Mouse (Mus musculus): ENCODE data around the gene Gm45140.

Gene Gm45140

DNA sequence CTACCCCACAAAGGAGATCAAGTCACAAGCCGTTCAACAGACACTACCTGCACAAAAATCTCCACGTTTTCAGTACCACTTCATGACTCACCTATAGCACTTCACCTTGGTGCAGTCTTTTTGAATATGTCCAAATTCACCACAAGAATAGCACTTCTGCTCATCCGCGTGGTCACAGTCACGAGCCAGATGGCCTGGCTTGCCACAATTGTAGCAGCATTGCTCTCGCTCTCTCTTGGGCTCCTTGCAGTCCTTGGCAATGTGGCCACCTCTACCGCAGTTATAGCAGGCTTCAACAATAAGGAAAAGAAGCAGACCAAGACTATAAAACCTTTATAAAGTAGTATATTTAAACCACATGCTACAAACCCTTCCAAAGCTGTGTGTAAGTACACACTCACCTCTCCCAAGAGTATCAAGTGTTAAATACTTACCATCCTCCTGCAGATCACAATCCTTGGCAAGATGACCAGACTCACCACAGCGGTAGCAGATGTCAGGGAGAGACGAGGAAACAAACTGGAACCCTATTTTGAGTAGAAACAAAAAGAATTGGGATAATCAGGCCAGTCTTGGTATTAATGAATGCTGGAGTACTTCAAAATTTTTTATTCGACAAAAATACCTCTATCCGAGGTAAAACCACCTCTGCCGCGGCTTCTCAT, 9.6 kb upstream of the Gm45140 start:
- no peak for DNase-seq (ENCODE audit: inconsistent ontology term)

DNA sequence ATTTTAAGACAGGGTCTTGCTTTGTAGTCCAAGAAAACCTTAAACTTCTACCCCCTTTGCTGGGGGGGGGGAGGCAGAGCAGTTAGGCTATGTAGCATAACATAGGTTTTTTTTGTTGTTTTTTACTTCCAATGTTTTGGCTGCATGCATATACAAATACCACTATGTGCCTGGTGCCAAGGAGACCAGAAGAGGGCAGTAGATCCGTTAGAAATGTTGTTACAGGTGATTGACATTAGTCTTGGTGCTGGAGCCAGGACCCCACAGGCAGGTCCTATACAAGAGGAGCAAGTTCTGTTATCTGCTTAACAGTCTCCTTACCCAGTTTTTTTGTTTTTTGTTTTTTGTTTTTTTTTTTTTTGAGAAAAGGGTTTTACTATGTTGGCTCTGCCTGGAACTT, 6.7 kb upstream of the Gm45140 start:
- DNase-seq (ENCODE audit: inconsistent ontology term), result no peak

DNA sequence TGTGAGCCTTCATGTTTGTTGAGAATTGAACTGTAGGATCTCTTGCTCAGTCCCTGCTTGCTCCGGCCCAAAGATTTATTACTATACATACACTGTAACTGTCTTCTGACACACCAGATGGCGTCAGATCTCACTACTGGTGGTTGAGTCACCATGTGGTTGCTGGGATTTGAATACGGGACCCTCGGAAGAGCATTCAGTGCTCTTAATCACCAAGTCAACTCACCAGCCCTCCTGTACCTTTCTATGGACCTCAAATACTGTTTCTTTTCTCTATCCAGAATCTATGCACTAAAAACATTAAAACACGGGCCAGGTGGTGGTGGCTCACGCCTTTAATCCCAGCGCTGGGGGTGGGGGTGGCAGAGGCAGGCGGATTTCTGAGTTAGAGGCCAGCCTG, 6.0 kb upstream of the Gm45140 start:
- no peak for DNase-seq (ENCODE audit: inconsistent ontology term)

DNA sequence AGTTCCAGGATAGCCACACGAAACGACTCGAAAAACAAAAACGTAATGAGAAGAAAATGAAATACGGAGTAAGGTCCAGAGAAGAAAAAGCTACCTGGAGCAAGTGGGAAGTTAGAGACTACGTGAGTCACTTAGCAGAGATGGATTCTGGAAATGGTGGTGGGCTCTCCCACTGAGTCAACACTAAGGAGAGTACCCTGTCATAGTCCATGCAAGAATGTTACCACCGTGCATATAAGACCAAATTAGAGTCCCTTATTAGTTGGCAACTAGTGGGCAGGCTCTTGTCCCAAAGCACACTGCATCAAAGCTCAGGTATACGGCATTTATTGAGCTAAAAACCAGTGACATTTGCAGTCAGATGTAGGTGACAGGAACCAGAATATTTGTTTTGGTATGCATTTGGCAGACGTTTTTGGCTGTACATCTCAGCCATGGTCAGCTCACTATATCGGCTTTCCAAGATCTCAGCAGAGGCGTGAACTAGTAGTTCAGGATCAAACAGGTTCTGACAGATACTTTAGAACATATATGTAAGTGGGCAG, 4.3 kb upstream of the Gm45140 start:
- no peak for DNase-seq (ENCODE audit: inconsistent ontology term)

DNA sequence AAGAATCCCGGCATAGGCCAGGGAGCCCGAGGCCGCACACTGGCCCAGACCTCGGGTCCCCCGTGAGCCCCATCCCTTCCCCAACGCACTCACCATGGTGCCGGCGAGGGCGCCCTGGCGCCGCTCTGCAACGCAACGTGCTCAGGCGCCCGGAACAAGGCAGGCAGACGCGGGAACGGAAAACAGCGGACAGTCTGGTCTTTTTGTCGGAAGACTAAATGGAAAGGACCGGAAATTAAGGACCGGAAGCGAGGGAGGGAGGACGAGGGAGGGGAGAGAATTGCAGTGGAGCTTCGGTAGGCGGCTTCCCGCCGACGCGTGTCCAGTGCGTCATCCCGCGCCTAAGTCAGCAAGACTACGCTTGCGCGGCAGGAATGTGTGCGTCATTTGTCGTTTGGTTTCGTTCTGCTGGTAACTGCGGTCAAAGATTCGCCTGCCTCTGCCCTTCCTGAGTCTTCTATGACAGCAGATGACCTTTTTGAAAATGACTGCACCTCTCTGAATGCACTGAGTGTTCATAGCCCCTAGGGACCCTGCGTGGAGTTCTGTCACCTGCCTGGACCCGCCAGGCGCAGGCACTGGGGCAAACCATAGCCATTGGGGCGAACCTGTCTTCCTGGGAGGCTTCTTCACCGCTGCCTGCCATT, 3.1 kb upstream of the Gm45140 start, which contains the start of gene Isy1:
Gene Isy1, minus strand, starts transcription at position 248 of the 647 bp plus-strand sequence.
- DNase-seq (ENCODE audit: inconsistent ontology term), result peak; percentile 98

DNA sequence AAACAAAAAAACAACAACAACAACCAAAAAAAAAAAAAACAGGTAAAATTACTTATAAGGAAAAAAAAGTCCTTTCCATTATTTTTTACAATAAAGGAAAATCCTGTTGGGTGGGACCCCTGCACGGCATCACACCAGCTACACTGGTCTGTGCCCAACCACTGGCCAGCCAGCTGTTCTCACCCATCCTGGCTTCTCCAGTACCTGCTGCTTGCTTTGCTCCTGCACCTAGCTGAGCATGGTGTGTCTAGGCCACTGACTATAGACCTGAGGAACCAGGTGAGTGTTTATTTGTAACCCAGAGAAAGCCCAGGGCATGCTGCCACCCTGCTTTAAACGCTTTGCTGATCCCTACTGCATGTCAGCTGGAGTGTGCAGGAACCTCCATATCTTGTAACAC, 15.2 kb downstream of the Gm45140 start:
- DNase-seq (ENCODE audit: inconsistent ontology term), result no peak

DNA sequence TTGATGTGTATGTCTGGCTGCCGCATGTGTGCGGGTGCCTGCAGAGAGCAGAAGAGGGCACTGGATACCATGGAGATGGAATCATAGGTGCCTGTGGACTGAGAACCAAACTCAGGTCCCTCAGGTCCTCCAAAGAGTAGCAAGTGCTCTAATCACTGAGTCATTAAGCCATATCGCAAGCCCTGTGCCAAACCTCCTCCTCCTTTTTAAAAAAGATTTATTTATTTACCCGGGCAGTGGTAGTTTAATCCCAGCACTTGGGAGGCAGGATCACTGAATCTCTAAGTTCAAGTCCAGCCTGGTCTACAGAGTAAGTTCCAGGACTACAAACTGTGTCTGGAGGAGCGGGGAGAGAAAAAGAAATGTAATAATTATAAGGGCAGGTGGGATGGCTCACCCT, 21.1 kb downstream of the Gm45140 start:
- DNase-seq (ENCODE audit: inconsistent ontology term), result no peak

DNA sequence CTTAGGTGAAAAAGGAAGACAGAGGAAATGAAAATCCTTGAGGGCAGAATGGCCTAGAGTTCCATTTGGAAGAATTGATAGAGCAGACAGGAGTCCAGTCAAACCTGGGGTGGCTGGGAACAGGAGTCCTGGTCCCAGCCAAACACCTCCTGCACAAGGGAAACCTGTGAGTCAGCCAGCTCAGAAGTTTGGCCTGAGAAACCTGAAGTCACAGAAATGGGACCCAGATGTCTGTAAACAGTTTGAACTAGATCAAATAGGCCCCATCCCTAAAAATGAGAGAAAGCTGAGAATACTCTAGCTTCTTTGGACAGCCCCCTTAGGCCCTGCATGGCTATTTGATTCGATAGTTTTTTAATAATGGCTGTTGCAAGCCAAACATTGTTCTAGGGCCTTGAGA, 22.9 kb downstream of the Gm45140 start:
- no peak for DNase-seq (ENCODE audit: inconsistent ontology term)

DNA sequence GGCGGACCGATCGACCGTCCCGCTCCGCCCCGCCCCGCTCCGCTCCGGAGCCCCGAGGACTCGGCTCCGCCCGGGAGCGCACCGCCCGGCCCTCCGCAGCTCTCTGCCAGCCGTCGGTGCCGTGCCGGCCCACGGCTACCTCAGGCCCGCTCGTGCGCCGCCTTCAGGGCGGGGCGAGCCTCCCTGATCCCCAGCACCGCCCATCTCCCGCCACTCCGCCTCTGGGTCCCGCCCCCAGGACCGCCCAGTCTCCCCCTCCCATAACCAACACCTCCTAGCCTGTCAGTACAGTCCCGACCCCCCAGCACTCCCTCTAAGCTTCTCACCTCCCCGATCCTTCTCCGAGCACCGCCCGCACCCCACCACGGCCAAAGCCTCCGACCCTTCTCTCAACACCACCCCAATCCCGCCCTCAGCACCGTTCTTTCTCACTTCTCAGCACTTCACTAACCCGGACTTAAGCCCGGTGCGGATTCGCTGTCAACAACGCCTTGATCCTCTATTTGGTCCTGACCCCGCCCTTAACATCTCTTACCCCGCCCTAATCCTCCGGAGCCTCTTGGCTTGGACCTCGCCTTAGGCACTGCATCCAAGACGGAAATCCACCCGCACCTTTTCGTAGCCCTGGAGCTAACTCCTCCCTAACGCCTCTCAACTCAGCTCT, 23.8 kb downstream of the Gm45140 start, which contains the start of gene Rab43:
Gene Rab43, minus strand, starts transcription at position 490 of the 664 bp plus-strand sequence.
- DNase-seq (ENCODE audit: inconsistent ontology term), result peak; percentile 95

DNA sequence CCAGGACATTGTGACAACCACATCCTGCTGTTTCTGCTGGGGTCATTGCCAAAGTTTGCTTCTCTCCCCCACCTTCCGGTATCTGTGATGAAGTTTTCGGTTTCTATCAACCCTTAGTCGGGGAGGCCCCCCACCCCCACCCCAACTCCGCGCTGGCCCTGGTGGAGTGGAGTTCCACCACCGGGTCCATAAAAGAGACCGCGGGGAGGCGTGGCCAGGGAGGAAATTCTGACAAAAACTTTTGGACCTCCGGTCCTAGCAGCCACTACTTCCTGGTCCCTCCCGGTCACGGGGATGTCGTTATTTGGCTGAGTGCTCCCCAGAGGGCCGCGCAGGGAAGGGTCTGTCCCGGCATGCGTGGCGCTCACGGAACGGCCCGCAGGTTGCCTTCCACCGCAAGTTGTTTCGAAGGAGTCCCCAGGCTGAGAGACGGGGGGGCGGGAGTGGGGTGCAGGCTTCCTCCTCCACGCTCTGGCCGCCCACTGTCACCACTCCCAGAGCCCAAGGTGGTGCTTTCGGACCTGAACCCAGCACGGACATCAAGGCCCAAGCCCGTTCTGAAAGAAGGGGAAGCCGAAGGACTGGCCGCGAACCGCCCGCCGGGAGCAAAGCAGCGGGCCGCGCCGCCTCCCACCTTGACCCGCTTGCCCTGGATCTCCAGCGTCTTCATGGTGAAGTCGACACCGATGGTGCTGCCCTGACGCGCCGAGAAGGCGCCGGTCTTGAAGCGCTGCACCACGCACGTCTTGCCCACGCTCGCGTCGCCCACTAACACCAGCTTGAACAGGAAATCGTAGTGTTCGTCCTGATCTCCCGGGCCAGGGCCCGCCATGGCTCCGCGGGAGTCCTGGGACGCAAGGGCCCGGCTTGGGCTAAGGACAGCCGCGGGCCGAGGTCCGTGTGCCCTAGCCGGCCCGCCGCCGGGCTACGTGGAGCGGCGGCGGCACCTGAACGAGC, 24.6 kb downstream of the Gm45140 start:
- DNase-seq (ENCODE audit: inconsistent ontology term), result peak; percentile 86

DNA sequence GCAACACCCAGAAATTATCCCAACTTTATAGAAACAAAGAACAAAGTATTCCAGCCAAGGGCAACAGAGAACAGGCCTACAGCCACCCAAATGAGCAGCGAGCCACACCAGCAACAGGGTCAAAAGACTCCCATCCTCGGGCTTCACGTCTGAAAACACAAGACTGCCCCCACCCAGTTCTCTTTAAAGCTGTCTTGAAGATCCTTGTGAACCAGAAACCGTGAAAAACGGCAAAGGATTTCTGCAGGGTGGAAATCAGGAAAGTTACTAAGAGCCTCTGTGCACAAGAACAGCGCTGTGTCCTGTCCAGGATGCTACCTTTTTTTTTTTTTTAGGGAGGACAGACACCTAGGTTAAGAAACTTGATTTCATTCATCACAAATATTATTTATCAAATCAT, 25.3 kb downstream of the Gm45140 start:
- DNase-seq (ENCODE audit: inconsistent ontology term), result peak; percentile 4

DNA sequence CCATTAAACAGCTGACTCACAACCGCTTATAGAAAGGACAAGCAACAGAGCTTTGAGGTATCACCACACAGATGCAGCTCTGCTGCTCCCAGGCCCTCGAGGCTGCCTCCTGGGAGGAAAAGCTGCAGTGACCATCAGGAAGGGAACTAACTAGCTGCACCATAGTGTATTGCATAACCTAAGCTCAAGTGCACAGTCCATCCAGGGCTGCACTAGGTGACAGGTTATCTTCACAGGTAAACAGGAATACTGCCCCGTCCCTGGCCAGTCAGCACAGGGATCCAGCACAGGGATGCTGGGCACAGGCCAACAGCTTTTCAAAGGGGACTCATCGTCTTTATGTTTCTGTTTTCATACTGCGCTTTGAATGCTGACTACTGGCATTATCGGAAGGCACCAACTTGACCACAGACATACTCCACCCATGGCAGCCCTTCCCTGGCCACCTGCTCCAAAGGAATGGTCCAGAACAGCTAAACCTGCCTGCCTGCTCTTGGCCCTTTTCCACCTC, 25.9 kb downstream of the Gm45140 start:
- no peak for DNase-seq (ENCODE audit: inconsistent ontology term)

DNA sequence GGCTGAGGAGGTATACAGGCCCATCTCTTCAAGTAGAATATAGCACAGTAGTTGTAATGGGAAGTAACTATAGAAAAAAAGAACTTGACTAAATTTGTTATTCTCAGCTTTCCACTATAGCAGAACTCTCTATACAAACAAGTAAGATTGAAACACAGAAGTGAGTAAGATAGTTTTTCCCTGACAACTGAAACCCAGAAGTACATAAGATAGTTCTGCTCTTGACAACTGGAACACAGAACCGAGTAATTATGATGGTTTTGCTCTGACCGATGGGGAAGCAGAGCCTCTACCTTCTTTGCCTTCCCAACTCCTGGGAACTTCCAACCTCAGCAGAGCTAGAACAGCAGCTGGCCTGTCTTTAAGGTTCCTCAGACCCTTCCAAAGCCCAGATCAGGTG, 26.5 kb downstream of the Gm45140 start:
- no peak for DNase-seq (ENCODE audit: inconsistent ontology term)

DNA sequence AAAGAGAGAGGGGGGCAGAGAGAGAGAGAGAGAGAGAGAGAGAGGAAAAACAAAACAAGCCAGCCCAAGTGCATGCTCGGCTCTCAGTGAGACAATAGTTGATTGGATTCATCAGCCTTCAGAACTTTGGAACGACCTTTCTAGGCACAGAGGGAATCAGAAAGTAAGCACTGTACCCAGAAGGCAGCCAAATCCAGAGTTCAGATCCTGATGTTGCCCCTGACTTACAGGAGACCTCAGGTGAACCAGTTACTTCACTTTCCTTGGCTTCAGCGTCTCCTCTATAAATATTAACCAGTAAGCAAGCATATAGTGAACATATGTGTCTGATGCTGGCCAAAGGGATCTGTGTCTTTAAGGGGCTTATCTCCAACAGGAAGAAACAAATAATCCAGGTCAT, 27.1 kb downstream of the Gm45140 start:
- no peak for DNase-seq (ENCODE audit: inconsistent ontology term)

DNA sequence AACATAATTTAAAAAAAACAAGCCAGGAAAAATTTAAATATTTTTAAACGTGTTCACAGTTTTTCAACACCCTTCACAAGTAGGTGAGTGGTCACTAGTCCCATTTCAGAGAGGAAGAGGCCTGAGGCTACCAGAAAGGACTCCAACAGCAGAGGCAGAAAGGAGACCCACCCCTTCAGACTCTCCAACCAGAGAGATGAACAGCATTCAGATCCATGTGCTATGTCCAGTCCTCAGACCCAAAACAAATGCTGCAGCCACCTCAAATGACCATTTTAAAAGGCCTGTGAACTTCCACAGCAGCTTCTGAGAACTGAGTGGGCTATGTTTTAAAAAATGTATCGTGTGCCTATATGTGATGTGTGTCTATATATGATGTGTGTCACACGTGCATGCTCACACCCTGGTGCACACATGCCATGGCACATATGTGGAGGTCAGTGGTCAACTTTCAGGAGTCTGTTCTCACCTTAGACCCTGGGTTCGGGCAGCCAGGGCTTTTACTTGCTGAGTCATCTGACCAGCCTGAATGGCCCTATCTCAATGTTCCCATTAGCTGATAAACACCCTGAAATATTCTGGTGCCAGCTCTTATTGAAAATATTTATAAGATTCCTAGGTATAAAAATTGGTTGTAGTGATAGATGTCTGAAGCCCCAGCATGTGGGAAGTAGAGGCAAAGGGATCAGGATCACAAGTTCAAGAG, 27.7 kb downstream of the Gm45140 start:
- no peak for DNase-seq (ENCODE audit: inconsistent ontology term)

DNA sequence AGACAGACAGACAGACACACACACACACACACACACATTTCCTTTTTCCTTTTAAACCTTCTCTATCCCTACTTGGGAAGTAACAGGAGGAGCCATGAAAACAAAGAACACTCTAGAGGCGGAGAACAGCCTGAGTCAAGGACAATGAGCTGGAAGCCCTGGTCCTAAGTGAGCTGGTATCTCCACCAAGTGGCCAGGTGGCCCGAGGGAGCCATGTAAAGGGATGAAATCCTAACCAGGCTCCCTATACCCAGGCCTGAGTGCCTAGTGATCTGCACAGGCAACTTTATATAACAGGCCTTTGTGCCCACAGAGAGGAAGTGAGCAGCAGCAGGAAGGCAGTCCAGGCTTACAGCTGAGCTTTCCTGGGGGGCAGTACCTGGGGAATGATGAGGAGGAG, 28.7 kb downstream of the Gm45140 start:
- DNase-seq (ENCODE audit: inconsistent ontology term), result no peak

DNA sequence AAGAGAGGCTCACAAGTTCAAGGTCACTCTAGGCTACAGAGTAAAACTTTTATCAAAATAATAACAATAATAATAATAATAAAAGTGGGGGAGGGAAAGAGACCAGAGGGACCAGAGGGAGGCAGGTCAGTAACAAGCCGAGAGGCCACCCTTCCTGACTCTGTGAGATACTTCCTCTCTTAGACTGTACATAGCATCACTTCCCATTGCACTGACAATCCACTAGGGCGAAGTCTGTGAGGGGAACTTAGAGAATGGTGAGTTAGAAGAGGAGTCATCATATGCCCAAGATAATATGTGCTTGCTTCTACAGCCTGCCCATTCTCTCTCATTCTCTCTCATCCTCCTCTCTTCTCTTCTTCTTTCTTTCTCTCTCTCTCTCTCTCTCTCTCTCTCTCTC, 29.6 kb downstream of the Gm45140 start:
- DNase-seq (ENCODE audit: inconsistent ontology term), result no peak

DNA sequence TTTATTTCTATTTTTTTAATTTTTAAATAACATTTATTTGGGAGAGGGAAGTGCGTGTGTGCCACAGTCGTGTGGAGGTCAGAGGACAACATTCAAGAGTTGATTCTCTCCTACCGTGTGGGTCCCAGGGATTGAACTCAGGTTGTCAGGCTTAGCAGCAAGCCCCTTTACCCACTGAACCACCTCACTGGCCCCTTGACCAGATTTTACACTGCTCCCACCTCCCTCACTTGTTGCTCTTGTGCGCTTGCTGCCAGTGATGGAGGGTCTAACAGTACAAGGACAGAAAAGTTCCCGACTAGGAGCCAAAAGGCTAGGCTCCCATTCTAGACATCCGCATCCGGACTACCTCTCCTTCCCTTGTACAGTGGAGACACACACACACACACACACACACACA, 30.1 kb downstream of the Gm45140 start:
- DNase-seq (ENCODE audit: inconsistent ontology term), result no peak

DNA sequence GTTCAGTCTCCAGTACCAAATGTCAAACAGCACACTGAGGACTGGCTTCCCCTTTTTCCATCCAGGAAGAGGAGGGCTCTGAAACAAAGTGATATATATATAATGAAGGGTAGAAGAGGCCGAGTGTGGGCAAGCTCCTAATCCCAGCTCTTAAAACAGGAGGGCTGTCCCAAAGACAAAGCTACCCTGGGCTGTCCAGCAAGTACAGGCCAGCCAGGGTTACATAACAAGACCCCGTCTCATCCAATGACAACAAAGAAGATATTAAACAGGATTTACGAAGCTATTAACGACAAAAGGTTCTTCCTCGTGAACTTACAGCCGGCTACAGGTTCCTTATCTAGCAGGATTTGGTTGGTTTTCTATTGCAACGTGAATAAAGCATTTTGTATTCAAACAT, 30.7 kb downstream of the Gm45140 start:
- DNase-seq (ENCODE audit: inconsistent ontology term), result no peak

DNA sequence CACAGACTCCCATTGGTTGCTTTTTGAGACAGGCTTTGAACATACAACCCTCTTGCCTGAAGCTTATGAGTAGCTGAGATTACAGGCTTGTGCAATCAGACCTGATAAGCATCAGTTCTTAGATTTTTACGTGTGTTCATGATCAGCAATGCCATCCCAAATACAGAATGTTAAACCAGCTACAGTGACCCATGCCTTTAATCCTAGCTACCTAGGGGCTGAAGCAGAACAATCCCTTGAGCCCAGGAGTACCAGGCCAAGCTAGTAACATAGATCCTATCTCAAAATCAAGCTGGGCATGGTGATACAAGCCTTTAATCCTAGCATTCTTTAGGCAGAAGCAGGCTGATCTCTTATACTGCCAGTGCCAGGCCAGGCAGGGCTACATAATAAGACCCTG, 31.6 kb downstream of the Gm45140 start:
- DNase-seq (ENCODE audit: inconsistent ontology term), result no peak

DNA sequence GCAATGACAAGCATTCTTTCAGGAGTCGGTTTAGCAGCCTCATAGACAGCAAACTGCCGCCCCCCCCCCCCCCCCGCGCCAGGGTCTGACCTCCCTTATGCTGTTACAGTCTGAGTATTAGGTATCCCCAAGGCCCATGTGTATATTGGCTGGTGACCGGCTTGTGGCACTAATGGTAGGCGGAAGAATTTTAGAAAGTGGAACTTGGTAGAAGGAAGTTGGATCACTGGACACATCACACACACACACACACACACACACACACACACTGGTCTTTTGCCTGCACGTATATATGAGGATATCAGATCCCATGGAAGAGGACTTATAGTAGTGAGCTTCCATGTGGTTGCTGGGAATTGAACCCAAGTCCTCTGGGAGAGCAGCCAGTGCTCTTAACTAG, 33.1 kb downstream of the Gm45140 start:
- no peak for DNase-seq (ENCODE audit: inconsistent ontology term)
